Mouse (Mus musculus): ENCODE results near the gene Lrrc41. TPM values are rescaled to one million over a fixed set of nuclear protein-coding genes. Genes with fewer than 3 reads are reported as not detected.

Gene Lrrc41
- total and polyA plus RNA-seq, 3 experiments = 64.4 to 73.3 TPM; not detected in 1

DNA sequence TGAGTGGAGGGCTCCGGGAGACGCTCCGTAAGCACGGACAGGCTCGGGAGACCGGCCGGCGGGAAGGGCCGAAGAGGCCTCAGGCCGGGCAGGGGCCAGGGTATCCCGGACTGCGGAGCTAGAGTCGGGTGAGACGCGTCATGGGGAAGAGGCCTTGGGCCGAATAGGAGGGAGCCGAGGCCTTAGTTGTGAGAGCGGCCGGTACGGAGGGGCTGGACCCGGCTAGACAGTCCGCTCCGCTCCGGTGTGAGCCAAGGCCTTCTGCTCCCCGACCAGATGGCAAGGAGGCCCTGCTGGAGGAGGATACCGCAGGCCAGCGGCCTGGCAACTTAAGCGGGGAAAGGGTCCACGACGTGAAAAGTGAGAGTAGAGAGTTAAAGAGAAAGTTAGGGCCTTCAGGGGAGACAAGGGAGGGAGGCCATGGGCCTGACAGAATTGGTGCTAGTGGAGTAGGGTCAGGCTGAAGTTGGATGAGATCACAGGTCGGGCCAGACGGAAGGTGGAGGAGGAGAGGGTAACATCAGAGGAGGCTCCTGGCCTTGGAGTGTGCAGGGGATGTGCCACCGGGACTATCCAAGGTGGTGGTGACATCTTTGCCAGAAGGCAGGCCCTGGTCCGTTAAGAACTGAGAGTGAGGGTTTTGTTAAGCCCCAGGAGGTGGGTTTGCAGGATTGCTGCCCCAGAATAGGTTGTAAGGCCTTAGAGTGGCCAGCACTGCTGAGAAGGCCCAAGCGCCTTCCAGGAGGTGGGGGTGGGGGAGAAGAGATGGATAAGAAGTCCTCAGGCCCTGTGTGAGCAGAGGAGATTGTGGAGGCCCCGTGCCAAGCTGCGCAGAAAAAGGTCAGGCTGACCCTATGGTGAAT, 1.5 kb downstream of the Lrrc41 start (continued):
- TF ChIP-seq MAX (IDR thresholded peaks at IDR 0.05; ENCODE audit: low read length) = 0 out of 2 replicates have a peak, but pooled peaks have one; percentile 21
- no peak for TF ChIP-seq E2F4 (IDR thresholded peaks at IDR 0.05; ENCODE audit: borderline replicate concordance, low read depth, low read length)
- TF ChIP-seq GABPA (IDR thresholded peaks at IDR 0.05; ENCODE audit: low read depth, low read length) = no peak

GRCm38 (mm10) chr4:116077240-116078095, 2.4 kb downstream of the Lrrc41 start:
- H3K9me3 ChIP-seq (replicated peaks; ENCODE audit: insufficient read depth, low read length) = no peaks in the 10 kb centered on the region
- TF ChIP-seq ELF1 (IDR thresholded peaks at IDR 0.05; ENCODE audit: low read depth, low read length) (no peak), TBP (IDR thresholded peaks at IDR 0.05; ENCODE audit: low read depth, low read length) (0 out of 2 replicates have a peak, but pooled peaks have one; percentile 6), ZMIZ1 (IDR thresholded peaks at IDR 0.05; ENCODE audit: low read depth, low read length) (no peak), GATA1 (IDR thresholded peaks at IDR 0.05; ENCODE audit: low read depth, low read length) (peak; percentile 30; the same call in 1 of the 2 replicates)
- H3K4me3 ChIP-seq (ENCODE audit: control insufficient read depth in 1 of 2, insufficient read depth in 1 of 2, low read depth in 2 of 2, low read length in 2 of 2) = peak overlapping the region; percentile 92 to 98
- H3K79me2 ChIP-seq (ENCODE audit: control insufficient read depth, insufficient read depth, low read length, poor library complexity) = peaks cover 50% of the 10 kb centered on the region
- peak; percentile 69 for DNase-seq (ENCODE audit: low read depth, low spot score)
- no peaks in the 10 kb centered on the region for H3K27me3 ChIP-seq (ENCODE audit: control insufficient read depth in 1 of 2, insufficient read depth in 2 of 2, low read length in 2 of 2)
- H3K4me1 ChIP-seq (ENCODE audit: control insufficient read depth in 1 of 2, insufficient read depth in 2 of 2, low read length in 2 of 2) = peaks cover 13 to 15% of the 10 kb centered on the region in 2 experiments
- H3K9ac ChIP-seq (ENCODE audit: control insufficient read depth, low read depth, low read length, poor library complexity, severe bottlenecking) = peak overlapping the region; percentile 99
- H3K27ac ChIP-seq (ENCODE audit: control insufficient read depth, low read depth, low read length) = peak overlapping the region; percentile 86
- peaks cover 14 to 19% of the 10 kb centered on the region in 2 experiments for H3K36me3 ChIP-seq (ENCODE audit: control insufficient read depth in 1 of 2, insufficient read depth in 2 of 2, low read length in 2 of 2)

- H3K9me3 ChIP-seq (replicated peaks; ENCODE audit: insufficient read depth, low read length) = no peaks in the 10 kb centered on the region
- H3K36me3 ChIP-seq (ENCODE audit: control insufficient read depth in 1 of 2, insufficient read depth in 2 of 2, low read length in 2 of 2) = peaks cover 0 to 12% of the 10 kb centered on the region in 2 experiments; a peak in 2 of 4 replicates
- no peaks in the 10 kb centered on the region for H3K27me3 ChIP-seq (ENCODE audit: control insufficient read depth in 1 of 2, insufficient read depth in 2 of 2, low read length in 2 of 2)
- no peak for DNase-seq (ENCODE audit: low read depth, low spot score)
- no peak overlapping the region for H3K9ac ChIP-seq (ENCODE audit: control insufficient read depth, low read depth, low read length, poor library complexity, severe bottlenecking)
- H3K27ac ChIP-seq (ENCODE audit: control insufficient read depth, low read depth, low read length) = no peak overlapping the region
- H3K79me2 ChIP-seq (ENCODE audit: control insufficient read depth, insufficient read depth, low read length, poor library complexity) = no peaks in the 10 kb centered on the region
- no peaks in the 10 kb centered on the region for H3K4me1 ChIP-seq (ENCODE audit: control insufficient read depth in 1 of 2, insufficient read depth in 2 of 2, low read length in 2 of 2)
- no peak; the same call in 1 of the 2 replicates for TF ChIP-seq POLR2AphosphoS2 (IDR thresholded peaks at IDR 0.05; ENCODE audit: low read length)
- no peak for TF ChIP-seq MYC (IDR thresholded peaks at IDR 0.05; ENCODE audit: low read depth, low read length)
- TF ChIP-seq TCF12 (IDR thresholded peaks at IDR 0.05; ENCODE audit: low read depth, low read length) = no peak
- no peak for TF ChIP-seq USF1 (IDR thresholded peaks at IDR 0.05; ENCODE audit: low read depth, low read length)
- TF ChIP-seq MEF2A (IDR thresholded peaks at IDR 0.05; ENCODE audit: extremely low read depth, insufficient replicate concordance, low read depth, low read length, poor library complexity, severe bottlenecking) = no peak
- no peak for TF ChIP-seq MAX (IDR thresholded peaks at IDR 0.05; ENCODE audit: low read length)
- TF ChIP-seq ELF1 (IDR thresholded peaks at IDR 0.05; ENCODE audit: low read depth, low read length) = no peak
- no peak for TF ChIP-seq MYB (IDR thresholded peaks at IDR 0.05; ENCODE audit: low read depth, low read length)
- no peak for TF ChIP-seq KAT2A (conservative IDR thresholded peaks at IDR 0.05; ENCODE audit: low read depth, low read length)
- no peak for TF ChIP-seq E2F4 (IDR thresholded peaks at IDR 0.05; ENCODE audit: borderline replicate concordance, low read depth, low read length)
- no peak for TF ChIP-seq MAFK (IDR thresholded peaks at IDR 0.05; ENCODE audit: borderline replicate concordance, low read depth, low read length)
- no peak for TF ChIP-seq ZKSCAN1 (IDR thresholded peaks at IDR 0.05; ENCODE audit: low read depth, low read length)
- TF ChIP-seq RCOR1 (IDR thresholded peaks at IDR 0.05; ENCODE audit: low read depth, low read length) = no peak
- H3K4me3 ChIP-seq (ENCODE audit: control insufficient read depth in 1 of 2, insufficient read depth in 1 of 2, low read depth in 2 of 2, low read length in 2 of 2) = no peak overlapping the region
Observed at GRCm38 (mm10) chr4:116088510-116089249, 13.6 kb downstream of the Lrrc41 start.
